Mouse (Mus musculus) limb, embryonic 15.5 days (tissue): ENCODE measurements around the gene Chchd10. TPM values are rescaled to one million over a fixed set of nuclear protein-coding genes. Genes with fewer than 3 reads are reported as not detected.
A peak's percentile ranks its signal among the peaks of the same experiment; 100 is the strongest.

ENCODE experiments used
- ATAC-seq: fragments of 200-750 bp; cut with Nextera tagmentation; 2 replicates; pipeline ENCODE4 v1.8.0; 2017; ENCODE audit warnings: low read depth, moderate TSS enrichment; ENCODE audit not compliant: insufficient number of reproducible peaks, low FRiP score, low TSS enrichment
- H3K27ac ChIP-seq: fragments of 300-500 bp; sonication (generic); 2 replicates; pipeline ENCODE4 v1.5.1; 2015; ENCODE audit warnings: moderate library complexity, mild to moderate bottlenecking, inconsistent platforms
- H3K27me3 ChIP-seq: fragments of 300-500 bp; sonication (generic); 2 replicates; pipeline ENCODE4 v1.6.1; 2015; ENCODE audit warnings: inconsistent platforms
- H3K36me3 ChIP-seq: fragments of 300-500 bp; sonication (generic); 2 replicates; pipeline ENCODE4 v1.6.1; 2015; ENCODE audit warnings: inconsistent platforms
- H3K4me1 ChIP-seq: fragments of 300-500 bp; sonication (generic); 2 replicates; pipeline ENCODE4 v1.6.1; 2015; ENCODE audit warnings: inconsistent platforms
- H3K4me2 ChIP-seq: fragments of 300-500 bp; sonication (generic); 2 replicates; pipeline ENCODE4 v1.6.1; 2015; ENCODE audit warnings: mild to moderate bottlenecking, inconsistent platforms
- H3K4me3 ChIP-seq: fragments of 300-500 bp; sonication (generic); 2 replicates; pipeline ENCODE4 v1.5.1; 2015; ENCODE audit warnings: mild to moderate bottlenecking, inconsistent platforms
- H3K9ac ChIP-seq: fragments of 300-500 bp; sonication (generic); 2 replicates; pipeline ENCODE4 v1.6.1; 2015; ENCODE audit warnings: inconsistent platforms
- H3K9me3 ChIP-seq: fragments of 300-500 bp; sonication (generic); 2 replicates; pipeline ENCODE4 v1.6.1; 2016; ENCODE audit warnings: inconsistent platforms
- WGBS: fragments of 180-500 bp; shearing (Covaris S2); methylation state at CpG from one replicate; pipeline ENCODE4 v1.1.7; 2015; 5-methylcytosine and 5-hydroxymethylcytosine counted together
- polyA plus RNA-seq: library from polyadenylated mRNA; unstranded; fragments of >200 nt; fragmentation: Nextera tagmentation; extraction: Ambion mirVana; gene quantifications from 2 replicates; pipeline ENCODE4 v1.2.1, GENCODE M21; 2015

Gene Chchd10
- polyA plus RNA-seq, 1 experiment from 2014 or later, result 17.5 TPM

GRCm38 (mm10) chr10:75978119-75978834 is 45.3 kb downstream of the Chchd10 start:
- H3K27ac ChIP-seq, result no peak overlapping the region
- no peak overlapping the region for H3K4me2 ChIP-seq
- no peaks in the 10 kb centered on the region for H3K9me3 ChIP-seq
- no peaks in the 10 kb centered on the region for H3K36me3 ChIP-seq
- ATAC-seq, result 0 out of 2 replicates have a peak, but pooled peaks have one; percentile 35
- no peak overlapping the region for H3K4me3 ChIP-seq
- no peaks in the 10 kb centered on the region for H3K27me3 ChIP-seq
- H3K9ac ChIP-seq, result no peak overlapping the region
- H3K4me1 ChIP-seq, result no peaks in the 10 kb centered on the region
- 46% methylated on average over 10 of the region's 10 CpGs for WGBS

GRCm38 (mm10) chr10:75978835-75979157 is 45.9 kb downstream of the Chchd10 start:
- 91% methylated on average over 5 of the region's 5 CpGs for WGBS
- 0 out of 2 replicates have a peak, but pooled peaks have one; percentile 19 for ATAC-seq
- Histone ChIP-seq H3K4me1 (no peaks in the 10 kb centered on the region), H3K27ac (no peak overlapping the region), H3K36me3 (no peaks in the 10 kb centered on the region), H3K27me3 (no peaks in the 10 kb centered on the region), H3K9ac (no peak overlapping the region), H3K4me3 (no peak overlapping the region), H3K9me3 (no peaks in the 10 kb centered on the region), H3K4me2 (no peak overlapping the region)

GRCm38 (mm10) chr10:75979432-75979831 is 46.5 kb downstream of the Chchd10 start:
- Histone ChIP-seq H3K9me3 (no peaks in the 10 kb centered on the region), H3K4me3 (no peak overlapping the region), H3K27ac (no peak overlapping the region), H3K4me1 (no peaks in the 10 kb centered on the region), H3K4me2 (no peak overlapping the region), H3K36me3 (no peaks in the 10 kb centered on the region), H3K9ac (no peak overlapping the region), H3K27me3 (no peaks in the 10 kb centered on the region)
- 86% methylated on average over 3 of the region's 3 CpGs for WGBS
- no peak for ATAC-seq

Other genes starting within 250 kb of the Chchd10 start
- 27.9 and 29.3 TPM in 2 replicates for gene Cabin1, start 168.8 kb upstream of the Chchd10 start, polyA plus RNA-seq
- 51.6 and 55.6 TPM in 2 replicates for gene Ddt, start 159.7 kb upstream of the Chchd10 start, polyA plus RNA-seq
- 0.45 and 0.47 TPM in 2 replicates for gene Gm20441, start 152.2 kb upstream of the Chchd10 start, polyA plus RNA-seq
- 30.0 and 33.1 TPM in 2 replicates for gene Gstt3, start 151.7 kb upstream of the Chchd10 start, polyA plus RNA-seq
- 18.1 and 21.6 TPM in 2 replicates for gene Gstt1, start 134.5 kb upstream of the Chchd10 start, polyA plus RNA-seq
- not detected in 2 replicates for gene Gstt4, start 110.6 kb upstream of the Chchd10 start, polyA plus RNA-seq
- gene Gstt2, start 95.7 kb upstream of the Chchd10 start, polyA plus RNA-seq, result 11.3 and 14.5 TPM in 2 replicates
- gene Mif, start 72.9 kb upstream of the Chchd10 start, polyA plus RNA-seq, result 1,299 and 1,540 TPM in 2 replicates
- 2.7 and 3.2 TPM in 2 replicates for gene Derl3, start 39.7 kb upstream of the Chchd10 start, polyA plus RNA-seq
- gene Smarcb1, start 11.5 kb upstream of the Chchd10 start, polyA plus RNA-seq, result 185 and 188 TPM in 2 replicates
- gene Mmp11, start 3.4 kb downstream of the Chchd10 start, polyA plus RNA-seq, result 205 and 245 TPM in 2 replicates
- gene Gm867, start 7.5 kb downstream of the Chchd10 start, polyA plus RNA-seq, result 0.41 TPM in 1 of 2 replicates, not detected in the other
- 1.1 TPM in 2 replicates for gene Vpreb3, start 9.9 kb downstream of the Chchd10 start, polyA plus RNA-seq
- gene Gm5134, start 21.4 kb downstream of the Chchd10 start, polyA plus RNA-seq, result not detected in 2 replicates
- gene Zfp280b, start 99.5 kb downstream of the Chchd10 start, polyA plus RNA-seq, result 15.5 and 15.9 TPM in 2 replicates
- gene Slc5a4b, start 177.8 kb downstream of the Chchd10 start, polyA plus RNA-seq, result not detected in 2 replicates
- gene Slc5a4a, start 214.3 kb downstream of the Chchd10 start, polyA plus RNA-seq, result not detected in 2 replicates